Mouse (Mus musculus): ENCODE results near the gene Clec2e. TPM values are rescaled to one million over a fixed set of nuclear protein-coding genes. Genes with fewer than 3 reads are reported as not detected.

Gene Clec2e
- polyA plus RNA-seq, 1 experiment from 2014 or later: not detected

DNA sequence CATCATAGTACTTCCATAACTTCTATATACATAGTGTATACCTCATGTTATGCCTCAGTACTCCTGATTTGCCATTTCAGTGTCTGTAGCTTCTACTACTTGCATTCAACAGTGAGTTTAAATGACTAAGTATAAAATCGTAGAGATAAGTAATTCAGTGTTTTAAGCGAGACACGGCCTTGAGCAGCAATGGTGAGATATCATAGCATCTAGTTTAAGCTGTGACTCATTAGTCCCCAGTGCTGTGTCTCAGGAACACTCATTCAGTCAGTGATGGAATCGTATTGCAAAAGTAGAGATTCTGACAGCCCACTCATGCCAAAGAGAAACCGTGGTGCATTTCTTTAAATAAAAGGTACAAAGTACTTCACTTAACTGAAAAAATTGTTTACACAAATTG, 49.0 kb downstream of the Clec2e start:
- 77% methylated on average over 5 of the region's 5 CpGs for WGBS
- Histone ChIP-seq H3K9ac (no peak overlapping the region), H3K4me1 (peaks cover 8% of the 10 kb centered on the region; the same call in 1 of the 2 replicates), H3K36me3 (no peaks in the 10 kb centered on the region), H3K27me3 (no peaks in the 10 kb centered on the region), H3K4me2 (no peak overlapping the region), H3K9me3 (no peaks in the 10 kb centered on the region), H3K4me3 (no peak overlapping the region), H3K27ac (no peak overlapping the region)
- no peak for ATAC-seq (ENCODE audit: borderline replicate concordance, extremely low read depth, low FRiP score, low TSS enrichment)

DNA sequence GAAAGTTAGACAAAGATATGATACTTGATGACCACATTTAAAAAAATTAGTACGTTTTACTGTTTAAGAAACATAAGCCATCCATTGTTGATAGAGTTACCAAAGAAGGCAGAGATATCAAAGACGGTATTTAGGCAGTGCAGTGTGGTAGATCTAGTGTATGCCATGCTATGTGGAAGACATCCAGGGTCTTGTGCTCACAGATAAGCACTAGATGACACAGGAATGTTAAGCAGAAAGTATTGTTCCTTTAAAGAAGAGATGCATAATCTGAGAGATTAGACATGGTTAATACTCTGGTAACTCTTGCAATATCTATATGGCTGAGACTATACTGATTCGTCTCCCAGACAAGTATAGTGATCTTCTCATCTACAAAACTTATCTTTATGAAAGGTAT, 49.6 kb downstream of the Clec2e start:
- no peaks in the 10 kb centered on the region for H3K27me3 ChIP-seq
- no peak overlapping the region for H3K27ac ChIP-seq
- 69% methylated on average over 3 of the region's 3 CpGs for WGBS
- H3K4me2 ChIP-seq: no peak overlapping the region
- H3K9ac ChIP-seq: no peak overlapping the region
- no peak for ATAC-seq (ENCODE audit: borderline replicate concordance, extremely low read depth, low FRiP score, low TSS enrichment)
- no peaks in the 10 kb centered on the region for H3K9me3 ChIP-seq
- H3K4me3 ChIP-seq: no peak overlapping the region
- H3K4me1 ChIP-seq: peaks cover 8% of the 10 kb centered on the region; the same call in 1 of the 2 replicates
- no peaks in the 10 kb centered on the region for H3K36me3 ChIP-seq

DNA sequence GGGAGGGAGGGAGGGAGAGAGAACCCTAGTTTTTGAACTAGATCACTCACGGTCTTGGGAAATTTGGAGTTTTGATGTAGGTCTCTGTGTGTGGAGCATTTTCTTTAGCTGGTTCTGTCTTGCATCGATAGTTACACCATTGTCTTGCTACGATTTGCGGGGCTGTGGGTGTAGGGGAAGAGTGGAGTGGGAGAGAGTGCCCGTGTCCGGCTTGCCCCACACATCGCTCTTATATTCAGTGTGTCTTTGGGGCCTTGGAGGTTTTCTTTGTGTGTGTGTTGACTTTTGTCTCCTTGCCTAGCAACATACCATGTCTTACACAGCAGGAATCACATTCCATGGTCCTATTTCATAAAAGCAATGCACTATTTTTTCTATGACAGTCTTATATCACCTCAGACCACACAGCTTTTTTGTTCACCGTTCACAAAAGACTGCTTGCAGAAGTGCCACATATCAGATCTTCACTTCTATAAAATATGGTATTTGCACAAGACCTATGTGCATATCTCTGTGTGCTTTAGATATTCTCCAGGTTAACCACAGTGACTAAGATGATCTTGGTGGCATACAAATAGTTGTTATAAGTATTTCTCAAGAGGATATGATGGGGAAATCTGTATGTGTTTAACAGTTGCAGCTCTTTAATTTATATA, 51.0 kb downstream of the Clec2e start:
- Histone ChIP-seq H3K4me2 (peak overlapping the region; percentile 37), H3K9me3 (no peaks in the 10 kb centered on the region), H3K27ac (no peak overlapping the region), H3K4me3 (peak overlapping the region; percentile 18), H3K27me3 (no peaks in the 10 kb centered on the region), H3K4me1 (peaks cover 8% of the 10 kb centered on the region; the same call in 1 of the 2 replicates), H3K9ac (no peak overlapping the region), H3K36me3 (no peaks in the 10 kb centered on the region)
- no peak for ATAC-seq (ENCODE audit: borderline replicate concordance, extremely low read depth, low FRiP score, low TSS enrichment)
- 10% methylated on average over 8 of the region's 8 CpGs for WGBS

DNA sequence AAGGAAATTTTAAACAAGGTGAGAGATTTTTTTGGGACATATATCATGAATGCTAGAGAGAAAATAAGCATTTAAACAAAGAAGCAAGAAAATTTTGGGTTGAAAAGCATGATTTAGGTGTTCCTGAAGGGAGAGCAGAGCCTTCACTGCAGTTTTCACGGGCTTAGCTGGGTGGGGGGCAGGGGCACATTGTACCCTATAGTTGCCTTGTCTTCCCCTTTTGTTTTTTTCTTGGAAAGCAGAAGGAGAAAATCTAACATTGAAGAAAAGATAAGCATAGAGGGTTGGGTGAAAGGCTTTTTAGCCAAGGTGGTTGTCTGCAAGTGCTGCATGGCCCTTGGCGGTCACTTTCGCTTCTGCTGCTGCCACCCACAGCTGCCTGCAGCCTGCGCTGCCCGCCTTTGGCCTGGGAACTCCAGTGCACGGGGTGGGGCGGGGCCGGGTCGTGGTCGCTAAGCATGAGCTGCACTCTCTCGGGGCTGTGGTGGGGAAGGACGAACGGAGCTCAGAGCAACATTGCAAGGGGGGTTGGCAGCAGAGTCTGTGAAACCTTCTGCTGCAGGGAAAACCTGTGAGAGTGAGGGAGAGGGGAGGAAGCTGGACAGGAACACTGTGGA, 51.7 kb downstream of the Clec2e start:
- peaks cover 8% of the 10 kb centered on the region; the same call in 1 of the 2 replicates for H3K4me1 ChIP-seq
- no peaks in the 10 kb centered on the region for H3K27me3 ChIP-seq
- no peaks in the 10 kb centered on the region for H3K36me3 ChIP-seq
- peak overlapping the region; percentile 36 for H3K4me3 ChIP-seq
- H3K27ac ChIP-seq: peak overlapping the region; percentile 50; the same call in 1 of the 2 replicates
- no peaks in the 10 kb centered on the region for H3K9me3 ChIP-seq
- peak overlapping the region; percentile 59 for H3K4me2 ChIP-seq
- WGBS: 7% methylated on average over 13 of the region's 13 CpGs
- peak overlapping the region; percentile 43 for H3K9ac ChIP-seq
- ATAC-seq (ENCODE audit: borderline replicate concordance, extremely low read depth, low FRiP score, low TSS enrichment): peak; percentile 94

DNA sequence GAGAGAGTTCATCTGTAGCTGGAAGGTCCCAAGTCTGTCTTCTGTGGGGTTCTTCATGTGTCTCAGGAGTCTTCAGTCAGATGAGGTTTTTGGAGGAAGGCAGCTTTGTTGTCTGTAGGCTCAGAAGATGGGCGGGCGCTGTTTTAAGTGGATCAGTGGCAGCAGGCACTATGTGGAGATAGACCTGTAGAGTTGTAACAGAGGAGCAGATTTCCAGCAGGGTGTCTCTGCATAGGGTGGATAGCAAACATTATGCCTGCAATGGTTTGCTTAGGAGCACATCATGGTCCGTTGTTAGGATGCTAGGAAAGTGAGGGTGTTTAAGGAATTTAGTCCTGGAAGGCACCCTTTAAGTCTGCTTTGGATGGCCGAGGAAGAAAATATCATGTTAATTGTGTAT, 52.3 kb downstream of the Clec2e start:
- no peak for ATAC-seq (ENCODE audit: borderline replicate concordance, extremely low read depth, low FRiP score, low TSS enrichment)
- no peak overlapping the region for H3K9ac ChIP-seq

DNA sequence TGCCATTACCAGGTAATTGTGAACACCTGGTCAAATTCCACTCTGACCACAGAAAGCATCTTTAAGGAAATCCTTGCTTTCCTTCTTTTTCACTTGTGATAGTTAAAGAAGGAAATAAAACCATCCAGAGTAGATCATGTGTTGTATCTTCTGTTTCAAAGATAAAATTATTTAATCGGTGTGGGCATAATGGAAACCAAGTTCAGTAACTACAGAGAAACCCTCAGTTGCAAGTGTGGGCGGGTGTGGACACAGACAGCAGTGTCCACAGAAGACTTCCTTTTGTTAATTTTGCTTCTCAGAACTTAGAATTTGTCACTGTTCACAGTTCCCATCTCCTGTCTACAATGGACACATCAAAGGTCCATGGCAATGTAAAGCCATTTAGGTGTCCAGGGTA, 55.1 kb downstream of the Clec2e start, which contains the start of gene Klrb1f:
Gene Klrb1f, plus strand, starts transcription at position 301 of the 400 bp plus-strand sequence.
- 84% methylated on average over 2 of the region's 2 CpGs for WGBS
- no peak within 1 kb of the TSS for H3K27ac ChIP-seq
- no peak for ATAC-seq (ENCODE audit: borderline replicate concordance, extremely low read depth, low FRiP score, low TSS enrichment)

More for the DNA sequence above, 52.3 kb downstream of the Clec2e start:
- Histone ChIP-seq H3K27ac (no peak overlapping the region), H3K36me3 (no peaks in the 10 kb centered on the region), H3K4me3 (no peak overlapping the region), H3K4me1 (peaks cover 8% of the 10 kb centered on the region; the same call in 1 of the 2 replicates), H3K27me3 (no peaks in the 10 kb centered on the region), H3K9me3 (no peaks in the 10 kb centered on the region), H3K4me2 (no peak overlapping the region)
- WGBS: 59% methylated on average over 4 of the region's 4 CpGs

DNA sequence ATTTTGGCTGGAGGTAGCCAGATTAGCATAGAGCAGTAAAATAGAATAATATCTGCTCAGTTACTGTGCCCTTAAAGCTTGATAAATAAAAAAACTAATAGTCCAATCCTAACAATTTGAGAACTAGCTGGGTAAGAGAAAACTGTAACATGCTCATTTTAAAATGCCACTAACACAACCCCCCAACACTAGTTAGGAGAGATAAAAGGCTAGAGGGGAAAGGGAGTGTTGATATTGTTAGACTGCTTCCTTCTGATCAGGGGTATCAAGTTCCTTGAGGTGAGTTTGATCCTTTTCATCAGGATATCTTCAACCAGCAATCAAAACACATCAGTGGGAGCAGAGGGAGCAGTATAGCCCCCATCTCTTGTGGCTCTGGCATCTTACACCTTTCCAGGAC, 58.2 kb downstream of the Clec2e start:
- ATAC-seq (ENCODE audit: borderline replicate concordance, extremely low read depth, low FRiP score, low TSS enrichment): no peak
- Histone ChIP-seq H3K4me3 (no peak overlapping the region), H3K9me3 (no peaks in the 10 kb centered on the region), H3K9ac (no peak overlapping the region), H3K27me3 (no peaks in the 10 kb centered on the region), H3K36me3 (no peaks in the 10 kb centered on the region), H3K27ac (no peak overlapping the region), H3K4me2 (no peak overlapping the region), H3K4me1 (no peaks in the 10 kb centered on the region)

More for the DNA sequence above, 55.1 kb downstream of the Clec2e start, which contains the start of gene Klrb1f:
- Histone ChIP-seq H3K9me3 (no peaks in the 10 kb centered on the region), H3K4me3 (no peak within 1 kb of the TSS), H3K9ac (no peak within 1 kb of the TSS), H3K4me1 (peaks cover 8% of the 10 kb centered on the region; the same call in 1 of the 2 replicates), H3K27me3 (no peaks in the 10 kb centered on the region), H3K4me2 (no peak within 1 kb of the TSS), H3K36me3 (no peaks in the 10 kb centered on the region)

Other genes starting within 250 kb of the Clec2e start
- 0.24 and 0.32 TPM in 2 replicates for gene Clec2i, start 213.3 kb downstream of the Clec2e start, polyA plus RNA-seq (2015; fragmentation: Nextera tagmentation; extraction: Ambion mirVana)
- 0.83 and 1.4 TPM in 2 replicates for gene BC035044, start 209.8 kb downstream of the Clec2e start, polyA plus RNA-seq (2015; fragmentation: Nextera tagmentation; extraction: Ambion mirVana)
- 0.16 TPM in 1 of 2 replicates, not detected in the other for gene Clec2g, start 166.5 kb downstream of the Clec2e start, polyA plus RNA-seq (2015; fragmentation: Nextera tagmentation; extraction: Ambion mirVana)
- 0.51 TPM in 1 of 2 replicates, not detected in the other for gene Klrb1f, start 55.0 kb downstream of the Clec2e start, polyA plus RNA-seq (2015; fragmentation: Nextera tagmentation; extraction: Ambion mirVana)
- gene Clec2d, start 79.7 kb upstream of the Clec2e start, polyA plus RNA-seq (2015; fragmentation: Nextera tagmentation; extraction: Ambion mirVana): 1.2 and 1.5 TPM in 2 replicates
- 0.15 and 0.39 TPM in 2 replicates for gene Cd69, start 174.5 kb upstream of the Clec2e start, polyA plus RNA-seq (2015; fragmentation: Nextera tagmentation; extraction: Ambion mirVana)
- not detected in 2 replicates for gene 4922502D21Rik, start 230.9 kb upstream of the Clec2e start, polyA plus RNA-seq (2015; fragmentation: Nextera tagmentation; extraction: Ambion mirVana)
- 3.0 and 3.5 TPM in 2 replicates for gene Clec12a, start 241.8 kb upstream of the Clec2e start, polyA plus RNA-seq (2015; fragmentation: Nextera tagmentation; extraction: Ambion mirVana)

All from lung, embryonic 15.5 days (tissue).